Mouse (Mus musculus) neutrophil, adult 5-6 weeks (primary cell): Measurements from ENCODE around the gene Tmbim7. TPM values are rescaled to one million over a fixed set of nuclear protein-coding genes. Genes with fewer than 3 reads are reported as not detected.
"Not testable (repeated sequence)": the region's sequence is repeated elsewhere in the genome, so short reads cannot be mapped to it uniquely, and the experiment has no call there.

ENCODE experiments used
- ATAC-seq: fragments of 151-379, 151-347 bp; 2 replicates; pipeline ENCODE4 v1.8.0; 2017; ENCODE audit warnings: mild to moderate bottlenecking, moderate TSS enrichment; ENCODE audit not compliant: insufficient number of reproducible peaks, poor library complexity, low FRiP score, severe bottlenecking; ENCODE audit errors: extremely low read depth
- total RNA-seq: library from RNA; stranded (forward); fragments of 200-1000 nt; gene quantifications from 2 replicates; pipeline ENCODE4 v1.2.3, GENCODE M21; 2017

The Tmbim7 gene
- total RNA-seq = not detected in 2 replicates

- no peak for ATAC-seq
These were observed at the start of gene Tmbim7 for GRCm38 (mm10) chr5:3650881-3651280. Gene Tmbim7 (plus strand): TSS chr5:3651181.

GRCm38 (mm10) chr5:3607114-3607513 lies 43.9 kb upstream of the Tmbim7 start:
- ATAC-seq = no peak

- ATAC-seq = no peak
These were observed 41.7 kb upstream of the Tmbim7 start for GRCm38 (mm10) chr5:3609241-3609640.

GRCm38 (mm10) chr5:3611835-3612234 lies 39.1 kb upstream of the Tmbim7 start:
- ATAC-seq = not testable (repeated sequence)

DNA sequence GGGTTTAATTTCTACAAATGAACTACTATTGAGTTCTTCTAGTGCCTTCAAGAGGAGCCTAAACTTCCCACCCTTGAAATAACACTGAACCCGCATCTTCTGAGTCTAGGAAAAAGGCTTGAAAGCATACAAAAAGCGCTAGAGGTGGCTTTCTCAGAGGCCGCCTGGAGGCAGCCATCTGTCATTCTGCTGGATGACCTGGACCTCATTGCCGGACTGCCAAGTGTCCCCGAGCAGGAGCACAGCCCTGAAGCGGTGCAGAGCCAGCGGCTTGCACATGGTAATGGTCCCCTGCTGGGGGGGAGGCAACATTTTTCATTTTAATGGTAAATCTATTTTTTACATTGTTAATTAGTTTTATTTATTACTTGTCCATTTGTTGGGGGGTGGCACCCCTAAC lies 30.5 kb upstream of the Tmbim7 start:
- no peak for ATAC-seq

DNA sequence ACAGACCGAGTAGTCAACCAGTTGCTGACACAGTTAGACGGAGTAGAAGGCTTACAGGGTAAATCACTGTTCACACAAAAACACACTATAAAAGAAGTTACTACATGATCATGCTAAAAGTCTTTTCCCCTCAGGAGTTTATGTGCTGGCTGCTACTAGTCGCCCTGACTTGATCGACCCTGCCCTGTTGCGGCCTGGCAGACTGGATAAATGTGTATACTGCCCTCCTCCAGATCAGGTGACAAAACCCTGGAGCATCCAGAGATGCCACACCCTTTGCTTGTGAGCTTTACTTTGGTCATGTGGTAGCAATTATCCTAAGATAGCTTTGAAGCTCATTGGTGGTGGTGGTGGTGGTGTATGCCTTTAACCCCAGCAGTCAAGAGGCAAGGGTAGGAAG lies 20.9 kb upstream of the Tmbim7 start:
- ATAC-seq = no peak

DNA sequence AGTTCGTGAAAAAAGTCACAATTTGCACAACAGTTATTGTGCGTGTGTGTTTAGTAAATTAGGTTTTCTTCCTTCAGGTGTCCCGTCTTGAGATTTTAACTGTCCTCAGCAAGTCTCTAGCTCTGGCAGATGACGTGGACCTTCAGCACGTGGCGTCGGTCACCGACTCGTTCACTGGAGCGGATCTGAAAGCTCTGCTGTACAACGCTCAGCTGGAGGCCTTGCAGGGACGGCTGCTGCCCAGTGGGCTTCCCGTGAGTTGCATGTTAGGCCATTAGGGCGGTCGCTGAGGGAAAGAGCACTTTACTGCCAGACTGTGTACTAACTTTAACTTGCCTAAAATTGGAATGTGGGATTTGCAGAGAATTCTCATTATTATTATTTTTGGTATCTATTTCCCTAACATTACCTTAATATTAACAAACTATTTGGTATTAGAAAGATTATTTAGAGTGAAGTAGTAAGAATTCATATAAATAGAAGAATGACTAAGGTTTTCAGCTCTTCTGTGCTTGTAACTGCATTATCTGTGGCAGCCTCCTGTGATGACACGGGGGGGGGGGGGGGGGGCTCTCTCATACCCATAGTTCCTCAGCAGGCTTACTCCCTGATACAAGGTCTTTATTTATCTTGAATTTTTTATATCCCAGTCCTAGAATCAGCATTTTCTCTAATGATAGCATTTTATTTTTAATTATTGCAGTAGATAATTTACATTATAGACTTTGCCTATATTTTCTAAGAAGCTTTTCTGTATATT lies 19.3 kb upstream of the Tmbim7 start:
- ATAC-seq = no peak

- no peak for ATAC-seq
These were observed 18.7 kb upstream of the Tmbim7 start for GRCm38 (mm10) chr5:3632285-3632684.

DNA sequence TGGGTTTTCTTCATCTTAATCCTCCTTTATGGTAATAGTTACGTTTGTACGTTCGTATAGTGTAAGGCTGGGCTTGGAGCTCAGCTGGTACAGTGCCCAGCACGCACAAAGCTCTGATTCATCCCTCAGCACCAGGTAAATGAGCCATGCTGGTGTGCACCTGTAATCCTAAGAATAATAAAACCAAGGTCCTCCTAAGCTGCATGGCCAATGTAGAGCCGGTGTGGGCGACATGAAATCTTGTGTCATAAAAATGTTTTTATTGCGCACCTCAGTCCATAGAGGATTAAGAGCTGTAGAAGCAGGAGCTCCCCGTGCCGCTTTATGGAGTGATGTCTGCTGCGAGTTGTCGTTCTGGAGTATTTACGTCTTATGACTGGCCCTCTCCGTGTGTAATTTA lies 17.7 kb upstream of the Tmbim7 start:
- ATAC-seq = no peak

DNA sequence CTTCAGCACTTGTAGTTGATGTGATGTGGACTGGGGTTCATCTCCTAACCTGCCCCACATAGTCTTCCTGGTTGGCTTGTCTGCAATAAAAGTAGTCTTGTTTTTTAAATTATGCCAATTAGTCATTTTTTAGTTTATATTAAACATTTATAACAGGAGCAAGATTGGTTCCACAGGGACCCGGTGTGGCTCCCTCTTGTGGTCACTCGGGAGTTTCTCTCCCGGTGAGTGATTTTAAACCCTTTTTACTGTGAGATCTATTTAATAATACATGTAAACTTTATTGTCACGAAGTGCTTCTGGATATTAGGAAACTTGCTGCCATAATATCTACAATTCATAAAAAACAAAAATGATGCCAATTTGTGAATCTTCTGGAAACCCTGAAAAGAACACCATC lies 17.0 kb upstream of the Tmbim7 start:
- no peak for ATAC-seq

DNA sequence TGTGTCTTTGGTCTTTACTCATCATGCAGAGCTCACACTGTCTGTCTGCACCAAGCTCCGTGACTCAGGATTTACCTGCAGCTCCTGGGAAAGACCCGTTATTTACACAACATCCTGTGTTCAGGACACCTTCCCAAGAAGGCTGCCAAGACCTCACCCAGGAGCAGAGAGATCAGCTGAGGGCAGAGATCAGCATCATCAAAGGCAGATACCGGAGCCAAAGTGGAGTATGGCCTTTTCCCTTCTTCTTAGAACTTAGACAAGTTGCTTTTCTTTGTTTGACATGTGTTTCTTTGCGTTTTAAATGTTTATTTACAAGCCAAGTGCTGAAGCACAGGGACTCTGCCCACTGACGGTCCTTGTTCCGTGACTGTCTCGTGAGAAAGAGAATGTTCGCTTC lies 15.7 kb upstream of the Tmbim7 start:
- no peak for ATAC-seq

DNA sequence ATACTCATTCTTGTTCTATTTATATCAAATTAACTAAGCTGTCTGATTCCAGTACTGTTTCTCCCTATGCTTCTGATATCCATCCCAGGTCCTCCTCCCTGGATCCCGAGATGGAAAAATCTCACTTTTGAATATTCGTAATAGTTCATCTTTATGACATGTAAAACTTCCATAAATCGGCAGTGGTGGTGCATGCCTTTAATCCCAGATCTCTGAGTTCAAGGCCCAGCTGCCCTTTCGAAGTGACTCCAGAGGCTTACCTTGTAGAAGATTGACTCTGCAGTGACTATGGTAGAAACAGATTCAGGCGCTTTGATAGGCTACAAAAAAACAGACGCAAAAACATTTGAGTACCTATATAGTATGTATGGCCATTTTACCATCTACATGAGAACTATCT lies 6.4 kb upstream of the Tmbim7 start:
- no peak for ATAC-seq

DNA sequence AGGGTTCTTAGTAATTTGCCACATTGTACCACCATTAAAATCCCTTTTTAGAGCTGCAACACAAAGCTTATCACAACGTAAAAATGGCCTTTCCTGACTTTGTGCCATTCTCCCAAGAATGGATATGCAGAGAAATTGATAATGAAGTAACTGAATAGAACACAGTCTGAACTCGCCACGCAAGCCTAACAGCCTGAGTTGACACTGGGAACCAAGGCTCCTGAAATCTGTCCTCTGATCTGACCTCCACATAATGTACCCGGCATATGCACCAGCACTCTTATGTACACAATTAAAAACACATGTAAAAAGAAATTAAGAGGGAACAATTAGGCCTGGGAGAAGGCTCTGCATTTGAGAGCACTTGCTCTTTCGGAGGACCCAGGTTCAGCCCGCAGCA lies 5.7 kb upstream of the Tmbim7 start:
- ATAC-seq = no peak

- no peak for ATAC-seq
These were observed 4.4 kb upstream of the Tmbim7 start for GRCm38 (mm10) chr5:3646539-3646938.

GRCm38 (mm10) chr5:3646991-3647707 lies 3.8 kb upstream of the Tmbim7 start:
- peak; percentile 59; the same call in 1 of the 2 replicates for ATAC-seq

DNA sequence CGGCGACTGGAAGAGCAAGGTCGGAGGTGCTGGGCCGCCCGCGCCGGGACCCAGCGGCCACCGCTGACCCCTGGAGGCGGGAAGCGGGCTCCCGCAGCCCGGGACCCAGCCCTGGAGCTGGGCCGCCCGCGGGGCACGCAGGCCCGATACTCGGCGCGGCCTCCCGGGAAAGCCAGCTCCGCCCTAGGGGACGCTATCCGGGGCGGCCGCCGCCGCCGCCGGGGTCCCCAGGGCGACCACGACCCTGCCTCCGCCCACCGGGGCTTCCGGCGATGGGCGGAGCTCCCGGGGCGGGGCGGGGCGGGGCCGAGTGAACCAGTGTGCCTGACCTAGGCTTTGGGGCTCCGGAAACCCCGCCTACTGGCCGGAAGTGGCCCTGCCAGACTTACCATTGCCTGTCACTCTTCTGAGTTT lies 3.3 kb upstream of the Tmbim7 start:
- ATAC-seq = peak; percentile 95

- no peak for ATAC-seq
These were observed 2.7 kb upstream of the Tmbim7 start for GRCm38 (mm10) chr5:3648206-3648848.

- ATAC-seq = no peak
These were observed 2.2 kb upstream of the Tmbim7 start for GRCm38 (mm10) chr5:3648849-3649210.

DNA sequence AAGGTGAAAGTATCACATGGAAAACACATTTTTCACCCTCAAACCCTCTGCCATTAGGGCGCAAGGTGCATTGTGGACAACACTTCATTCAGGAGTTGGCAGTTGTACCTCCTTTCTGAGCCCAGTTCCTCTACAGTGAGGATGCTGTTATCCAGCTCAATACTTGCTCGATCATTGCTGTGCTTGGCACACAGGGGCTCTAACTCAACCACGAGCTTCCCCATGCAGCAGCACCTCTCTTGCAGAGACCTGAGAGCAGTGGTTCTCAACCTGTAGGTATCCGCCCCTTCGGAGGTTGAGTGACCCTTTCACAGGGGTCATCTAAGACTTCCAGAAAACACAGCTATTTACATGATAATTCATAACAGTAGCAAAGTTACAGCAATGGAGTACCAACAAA lies 640 bp downstream of the Tmbim7 start:
- ATAC-seq = no peak
